Mouse (Mus musculus) MEL (cell line): ENCODE results near the gene Trappc11.

Experiments used
- CTCF ChIP-seq, 3 experiments: IDR thresholded peaks in 2 of 3; conservative IDR thresholded peaks in 1 of 3; 2 replicates each; pipeline ENCODE4 v1.5.1; 2011 to 2012; ENCODE audit warnings: low read length in 3 of 3, low read depth in 2 of 3, mild to moderate bottlenecking in 2 of 3, improper control_type of control experiment in 1 of 3, inconsistent platforms in 1 of 3, mixed read lengths in 1 of 3, moderate library complexity in 1 of 3; ENCODE audit not compliant: control insufficient read depth in 1 of 3, insufficient read depth in 1 of 3, poor library complexity in 1 of 3, severe bottlenecking in 1 of 3
- GATA1 ChIP-seq: IDR thresholded peaks from 2 replicates; pipeline ENCODE4 v1.6.1; 2011; ENCODE audit warnings: low read depth, low read length, improper control_type of control experiment
- HCFC1 ChIP-seq: IDR thresholded peaks from 2 replicates; pipeline ENCODE4 v1.6.1; 2012; ENCODE audit warnings: low read depth, mild to moderate bottlenecking, inconsistent platforms, low read length, improper control_type of control experiment, moderate library complexity
- MAFK ChIP-seq: IDR thresholded peaks from 2 replicates; pipeline ENCODE4 v1.6.1; 2011; ENCODE audit warnings: low read depth, mild to moderate bottlenecking, low read length, improper control_type of control experiment, borderline replicate concordance

DNA sequence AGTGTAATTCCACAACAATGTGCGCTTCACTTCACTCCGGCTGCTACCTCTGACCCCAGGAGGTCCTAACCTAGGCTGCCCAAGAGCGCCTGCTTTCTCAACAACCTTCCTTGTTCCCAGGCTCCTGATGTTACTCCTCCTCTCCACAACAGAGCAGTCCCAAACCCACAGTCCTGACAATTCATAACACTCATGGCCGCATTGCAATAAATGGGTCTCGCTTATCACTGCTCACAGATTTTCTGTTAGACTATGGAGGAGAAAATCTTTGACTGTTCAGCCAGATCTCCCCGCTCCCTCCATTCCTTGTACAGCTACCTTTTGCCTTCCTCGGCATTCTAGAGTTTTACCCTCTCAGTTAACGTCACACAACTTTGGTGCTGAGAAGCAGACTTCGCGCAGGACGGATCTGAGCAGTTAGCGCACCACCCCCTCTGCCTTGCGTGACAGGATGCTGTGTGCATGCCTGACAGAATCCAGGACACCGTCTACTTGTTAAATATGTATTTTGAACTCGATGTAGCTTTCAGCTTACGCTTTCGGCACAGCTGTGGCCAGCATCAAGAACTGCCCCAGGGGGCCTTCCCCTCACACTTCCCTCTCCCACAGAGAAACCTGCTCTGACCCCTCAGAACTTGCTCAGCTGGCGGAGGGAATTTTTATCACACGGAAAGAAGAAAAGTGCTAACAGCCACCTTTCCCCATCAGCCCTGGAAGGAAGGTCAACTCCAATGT is 86.8 kb downstream of the Trappc11 start, which contains the start of gene Stox2:
- TF ChIP-seq HCFC1 (no peak), CTCF (IDR thresholded peaks at IDR 0.05 in 2 of 3, conservative IDR thresholded peaks at IDR 0.05 in 1 of 3; ENCODE audit: control insufficient read depth in 1 of 3, insufficient read depth in 1 of 3, low read depth in 2 of 3, low read length in 3 of 3, poor library complexity in 1 of 3, severe bottlenecking in 1 of 3) (no peak), GATA1 (no peak), MAFK (no peak)
